16 mouse cellular contexts compared by ENCODE assay signal in the genomic region with DNA sequence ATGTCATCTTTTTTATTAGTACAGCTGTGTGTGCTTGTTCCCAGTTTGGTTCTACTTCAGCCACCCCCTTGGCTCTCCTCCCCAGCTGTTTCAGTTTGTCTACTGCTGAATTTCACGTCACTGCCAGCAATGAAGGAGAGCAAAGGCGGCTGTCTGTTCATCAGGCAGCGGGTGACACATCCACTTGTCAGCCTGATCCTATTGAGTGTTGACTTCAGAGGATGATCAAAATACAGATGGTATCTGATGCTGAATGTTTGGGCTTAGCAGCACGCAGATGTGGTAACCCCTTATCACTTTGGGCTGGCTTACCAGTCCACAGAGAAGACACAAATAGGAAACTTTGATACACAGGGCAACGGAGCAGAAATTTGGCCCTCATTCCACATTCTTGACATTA.
DNase-seq lines count a peak whose midpoint lies in the region; ATAC-seq lines count a peak whose summit lies in the region.
"Had no signal": no experiment of that assay in that cellular context is flagged by ENCODE, and none has a peak within 500 bp of the region (broad histone marks: within the 10 kb centered on the region; RNA-seq: fewer than 3 reads in every experiment).

No protein-coding gene starts in this region.

- no peak overlapping the region for H3K4me3 ChIP-seq in liver, embryonic 13.5 days (replicated peaks)
- H3K4me3 ChIP-seq: midbrain, embryonic 13.5 days had no signal

- ATAC-seq in liver, embryonic 13.5 days (ENCODE audit: low read depth): peak; percentile 39
- ATAC-seq: activated CD4-positive, CD25-positive, alpha-beta regulatory T cell, adult 4 months; midbrain, embryonic 13.5 days had no signal

- H3K27ac ChIP-seq in liver, embryonic 13.5 days: peak overlapping the region; percentile 94
- H3K27ac ChIP-seq: midbrain, embryonic 13.5 days had no signal

- no peaks in the 10 kb centered on the region for H3K9me3 ChIP-seq in liver, embryonic 13.5 days (replicated peaks)
- H3K9me3 ChIP-seq: midbrain, embryonic 13.5 days had no signal

- intact Hi-C loops in left cerebral cortex, postnatal 36 days (cut with DNase I): no loop called here

- no peaks in the 10 kb centered on the region for H3K36me3 ChIP-seq in liver, embryonic 13.5 days
- H3K36me3 ChIP-seq: midbrain, embryonic 13.5 days had no signal

- peak overlapping the region; percentile 46; the same call in 1 of the 2 replicates for H3K9ac ChIP-seq in liver, embryonic 13.5 days
- H3K9ac ChIP-seq: midbrain, embryonic 13.5 days had no signal

- peak; percentile 37 to 52 for DNase-seq in spleen, postnatal 10 days (ENCODE audit: low spot score in 2 of 2)
- no peak for DNase-seq in spleen, adult 18-20 months
- DNase-seq in c-Kit-positive CD71-positive TER-119-positive erythroid progenitor cells, embryonic 14.5 days (ENCODE audit: low spot score): peak; percentile 61
- peak; percentile 45 for DNase-seq in liver, embryonic 13.5 days
- no peak for DNase-seq in urinary bladder, postnatal 25 days (ENCODE audit: low spot score)
- no peak for DNase-seq in thymus, postnatal 36 days
- no peak for DNase-seq in left cerebral cortex, postnatal 36 days (ENCODE audit: low spot score in 2 of 2)
- DNase-seq: cerebellum, adult 2 months; gastrocnemius, postnatal 14 days; lung, postnatal 36 days; right cerebral cortex, postnatal 4 days; thymus, adult 18-20 months had no signal

- H3K4me2 ChIP-seq in liver, embryonic 13.5 days: peak overlapping the region; percentile 23
- H3K4me2 ChIP-seq: heart, embryonic 11.5 days; midbrain, embryonic 13.5 days had no signal

- H3K27me3 ChIP-seq in liver, embryonic 13.5 days: no peaks in the 10 kb centered on the region
- H3K27me3 ChIP-seq: CH12.LX; midbrain, embryonic 13.5 days had no signal

- WGBS in liver, embryonic 13.5 days (ENCODE audit: insufficient replicate concordance): 27% methylated on average over 5 of the region's 5 CpGs

- H3K4me1 ChIP-seq in liver, embryonic 13.5 days (replicated peaks): peaks cover 70% of the 10 kb centered on the region

Comparison
In these comparisons a context has a peak if more than half of its experiments do, and no peak if none do; other contexts are left out.
1. DNase-seq: peak in spleen, postnatal 10 days (2 of 2), c-Kit-positive CD71-positive TER-119-positive erythroid progenitor cells, embryonic 14.5 days (single experiment) and liver, embryonic 13.5 days (single experiment); none in spleen, adult 18-20 months (0 of 2), urinary bladder, postnatal 25 days (single experiment), thymus, postnatal 36 days (0 of 2) and left cerebral cortex, postnatal 36 days (0 of 2).